Mouse (Mus musculus): ENCODE data around the gene Prkag1. TPM values are rescaled to one million over a fixed set of nuclear protein-coding genes. Genes with fewer than 3 reads are reported as not detected.

Gene Prkag1
- total and polyA plus RNA-seq, 2 experiments from 2014 or later, result 48.3 to 58.4 TPM

GRCm38 (mm10) chr15:98861701-98862410 lies 30.5 kb upstream of the Prkag1 start:
- H3K4me3 ChIP-seq (ENCODE audit: low read depth, low read length), result no peak overlapping the region
- no peaks in the 10 kb centered on the region for H3K9me3 ChIP-seq (ENCODE audit: low read length)
- no peaks in the 10 kb centered on the region for H3K27me3 ChIP-seq (ENCODE audit: insufficient read depth, low read length)
- WGBS, result 86% methylated on average over 21 of the region's 21 CpGs
- H3K27ac ChIP-seq (ENCODE audit: low read depth, low read length), result no peak overlapping the region
- H3K4me2 ChIP-seq (ENCODE audit: low read depth), result no peak overlapping the region
- H3K4me1 ChIP-seq (ENCODE audit: insufficient read depth), result no peaks in the 10 kb centered on the region
- DNase-seq (no peak), ATAC-seq (no peak)
- TF ChIP-seq CTCF (IDR thresholded peaks at IDR 0.05; ENCODE audit: low read depth), result no peak
- peaks cover 93% of the 10 kb centered on the region for H3K36me3 ChIP-seq (ENCODE audit: insufficient read depth)
- no peak overlapping the region for H3K9ac ChIP-seq

- H3K27ac ChIP-seq (ENCODE audit: low read depth, low read length), result no peak overlapping the region
- no peaks in the 10 kb centered on the region for H3K9me3 ChIP-seq (ENCODE audit: low read length)
- 95% methylated on average over 18 of the region's 18 CpGs for WGBS
- peaks cover 97% of the 10 kb centered on the region for H3K36me3 ChIP-seq (ENCODE audit: insufficient read depth)
- TF ChIP-seq CTCF (IDR thresholded peaks at IDR 0.05; ENCODE audit: low read depth), result no peak
- no peaks in the 10 kb centered on the region for H3K27me3 ChIP-seq (ENCODE audit: insufficient read depth, low read length)
- no peak overlapping the region for H3K4me3 ChIP-seq (ENCODE audit: low read depth, low read length)
- no peak for DNase-seq
- no peak overlapping the region for H3K4me2 ChIP-seq (ENCODE audit: low read depth)
- H3K4me1 ChIP-seq (ENCODE audit: insufficient read depth), result no peaks in the 10 kb centered on the region
- no peak for ATAC-seq
- no peak overlapping the region for H3K9ac ChIP-seq
Measured at GRCm38 (mm10) chr15:98860921-98861320, 29.6 kb upstream of the Prkag1 start.

GRCm38 (mm10) chr15:98859319-98860043 lies 28.2 kb upstream of the Prkag1 start:
- H3K27ac ChIP-seq (ENCODE audit: low read depth, low read length), result no peak overlapping the region
- H3K9me3 ChIP-seq (ENCODE audit: low read length), result no peaks in the 10 kb centered on the region
- H3K36me3 ChIP-seq (ENCODE audit: insufficient read depth), result peaks cover 98% of the 10 kb centered on the region
- WGBS, result 85% methylated on average over 9 of the region's 9 CpGs
- no peaks in the 10 kb centered on the region for H3K4me1 ChIP-seq (ENCODE audit: insufficient read depth)
- no peak for TF ChIP-seq CTCF (IDR thresholded peaks at IDR 0.05; ENCODE audit: low read depth)
- no peaks in the 10 kb centered on the region for H3K27me3 ChIP-seq (ENCODE audit: insufficient read depth, low read length)
- no peak overlapping the region for H3K4me3 ChIP-seq (ENCODE audit: low read depth, low read length)
- DNase-seq (no peak), ATAC-seq (no peak)
- no peak overlapping the region for H3K4me2 ChIP-seq (ENCODE audit: low read depth)
- no peak overlapping the region for H3K9ac ChIP-seq

- no peak overlapping the region for H3K4me2 ChIP-seq (ENCODE audit: low read depth)
- no peak overlapping the region for H3K27ac ChIP-seq (ENCODE audit: low read depth, low read length)
- no peaks in the 10 kb centered on the region for H3K27me3 ChIP-seq (ENCODE audit: insufficient read depth, low read length)
- ATAC-seq (no peak), DNase-seq (no peak)
- H3K36me3 ChIP-seq (ENCODE audit: insufficient read depth), result peaks cover 98% of the 10 kb centered on the region
- H3K4me1 ChIP-seq (ENCODE audit: insufficient read depth), result no peaks in the 10 kb centered on the region
- H3K9ac ChIP-seq, result no peak overlapping the region
- H3K9me3 ChIP-seq (ENCODE audit: low read length), result no peaks in the 10 kb centered on the region
- WGBS, result 93% methylated on average over 16 of the region's 16 CpGs
- no peak overlapping the region for H3K4me3 ChIP-seq (ENCODE audit: low read depth, low read length)
- no peak for TF ChIP-seq CTCF (IDR thresholded peaks at IDR 0.05; ENCODE audit: low read depth)
Measured at GRCm38 (mm10) chr15:98854214-98854613, 22.9 kb upstream of the Prkag1 start.

- Histone ChIP-seq H3K9ac (no peak overlapping the region), H3K9me3 (ENCODE audit: low read length) (no peaks in the 10 kb centered on the region), H3K4me1 (ENCODE audit: insufficient read depth) (no peaks in the 10 kb centered on the region), H3K36me3 (ENCODE audit: insufficient read depth) (peaks cover 100% of the 10 kb centered on the region), H3K27ac (ENCODE audit: low read depth, low read length) (no peak overlapping the region), H3K4me3 (ENCODE audit: low read depth, low read length) (no peak overlapping the region), H3K4me2 (ENCODE audit: low read depth) (no peak overlapping the region), H3K27me3 (ENCODE audit: insufficient read depth, low read length) (no peaks in the 10 kb centered on the region)
- DNase-seq (no peak), ATAC-seq (no peak)
- TF ChIP-seq CTCF (IDR thresholded peaks at IDR 0.05; ENCODE audit: low read depth), result no peak
- WGBS, result 91% methylated on average over 28 of the region's 28 CpGs
Measured at GRCm38 (mm10) chr15:98853161-98853937, 22.0 kb upstream of the Prkag1 start.

- Histone ChIP-seq H3K27me3 (ENCODE audit: insufficient read depth, low read length) (no peaks in the 10 kb centered on the region), H3K9ac (no peak overlapping the region), H3K4me1 (ENCODE audit: insufficient read depth) (no peaks in the 10 kb centered on the region), H3K9me3 (ENCODE audit: low read length) (no peaks in the 10 kb centered on the region), H3K27ac (ENCODE audit: low read depth, low read length) (no peak overlapping the region), H3K4me2 (ENCODE audit: low read depth) (no peak overlapping the region), H3K4me3 (ENCODE audit: low read depth, low read length) (no peak overlapping the region), H3K36me3 (ENCODE audit: insufficient read depth) (peaks cover 99% of the 10 kb centered on the region)
- ATAC-seq, result no peak
- 96% methylated on average over 9 of the region's 9 CpGs for WGBS
- no peak for DNase-seq
- no peak for TF ChIP-seq CTCF (IDR thresholded peaks at IDR 0.05; ENCODE audit: low read depth)
Measured at GRCm38 (mm10) chr15:98852733-98853132, 21.4 kb upstream of the Prkag1 start.

GRCm38 (mm10) chr15:98852071-98852470 lies 20.8 kb upstream of the Prkag1 start:
- DNase-seq (no peak), ATAC-seq (no peak)
- Histone ChIP-seq H3K27ac (ENCODE audit: low read depth, low read length) (no peak overlapping the region), H3K4me2 (ENCODE audit: low read depth) (no peak overlapping the region), H3K36me3 (ENCODE audit: insufficient read depth) (peaks cover 99% of the 10 kb centered on the region), H3K4me1 (ENCODE audit: insufficient read depth) (no peaks in the 10 kb centered on the region), H3K9ac (no peak overlapping the region), H3K4me3 (ENCODE audit: low read depth, low read length) (no peak overlapping the region), H3K9me3 (ENCODE audit: low read length) (no peaks in the 10 kb centered on the region), H3K27me3 (ENCODE audit: insufficient read depth, low read length) (no peaks in the 10 kb centered on the region)
- 96% methylated on average over 9 of the region's 9 CpGs for WGBS
- TF ChIP-seq CTCF (IDR thresholded peaks at IDR 0.05; ENCODE audit: low read depth), result no peak

Data from forebrain, postnatal 0 days (tissue).